In the genomic region with DNA sequence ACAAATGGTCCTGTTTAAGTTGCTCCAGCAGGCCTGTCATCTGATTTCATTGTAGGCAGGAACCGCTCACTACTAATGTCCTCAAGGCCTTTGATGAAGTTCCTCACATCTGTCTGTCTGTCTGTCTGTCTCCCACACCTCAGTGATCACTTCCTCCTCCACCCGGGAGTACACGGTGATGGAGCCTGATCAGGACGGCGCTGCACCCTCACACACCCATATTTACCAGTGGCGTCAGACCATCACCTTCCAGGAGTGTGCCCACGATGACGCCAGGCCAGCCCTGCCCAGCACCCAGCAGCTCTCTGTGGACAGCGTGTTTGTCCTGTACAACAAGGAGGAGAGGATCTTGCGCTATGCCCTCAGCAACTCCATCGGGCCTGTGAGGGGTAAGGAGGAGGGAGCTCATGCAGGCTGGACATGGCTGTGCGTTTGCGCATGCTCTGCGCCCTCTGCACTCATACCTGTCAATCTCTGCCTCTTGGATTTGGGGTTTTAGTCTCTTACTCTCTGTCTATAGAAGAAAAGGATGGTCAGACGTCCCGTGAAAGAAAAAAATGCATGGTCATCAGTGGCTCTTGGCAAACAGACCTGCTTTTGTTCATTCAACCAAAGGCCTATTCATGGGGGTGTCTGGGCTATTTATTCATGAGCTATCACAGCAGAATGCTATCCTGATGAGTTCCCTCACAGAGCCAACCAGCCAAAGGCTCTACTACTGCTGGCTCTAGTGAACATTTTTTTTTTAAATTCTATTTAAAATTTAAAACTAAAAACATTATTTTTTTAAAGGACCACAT, we compare ENCODE assay signal across 10 mouse cellular contexts. TPM values are rescaled to one million over a fixed set of nuclear protein-coding genes. Genes with fewer than 3 reads are reported as not detected.
DNase-seq lines count a peak whose midpoint lies in the region; ATAC-seq lines count a peak whose summit lies in the region.
"Had no signal": no experiment of that assay in that cellular context is flagged by ENCODE, and none has a peak within 500 bp of the region (broad histone marks: within the 10 kb centered on the region; RNA-seq: fewer than 3 reads in every experiment).

No protein-coding gene starts in this region.

- no peaks in the 10 kb centered on the region for H3K27me3 ChIP-seq in limb, embryonic 10.5 days (ENCODE audit: low read depth, poor library complexity, severe bottlenecking)
- H3K27me3 ChIP-seq in stomach, embryonic 15.5 days (replicated peaks), result no peaks in the 10 kb centered on the region
- H3K27me3 ChIP-seq: embryonic facial prominence, embryonic 12.5 days had no signal

- peak; percentile 5 for DNase-seq in cerebellum, adult 9-11 months
- DNase-seq in cerebellum, postnatal 36 days, result no peak
- peak; percentile 26 for DNase-seq in left cerebral cortex, postnatal 4 days
- no peak for DNase-seq in left cerebral cortex, postnatal 10 days (ENCODE audit: extremely low spot score in 1 of 2, low spot score in 2 of 2)
- no peak for DNase-seq in limb, embryonic 10.5 days (ENCODE audit: low spot score)
- DNase-seq in lung, adult 18-20 months, result no peak
- DNase-seq: kidney, postnatal 4 days had no signal

- ATAC-seq in stomach, embryonic 15.5 days (ENCODE audit: insufficient read depth, low FRiP score, low read depth), result no peak
- no peak for ATAC-seq in CD4-positive, CD25-positive, alpha-beta regulatory T cell, adult 4 months

- peaks cover 61% of the 10 kb centered on the region for H3K36me3 ChIP-seq in limb, embryonic 10.5 days
- peaks cover 12% of the 10 kb centered on the region; the same call in 1 of the 2 replicates for H3K36me3 ChIP-seq in stomach, embryonic 15.5 days

- no peak overlapping the region for H3K4me2 ChIP-seq in stomach, embryonic 15.5 days
- H3K4me2 ChIP-seq: embryonic facial prominence, embryonic 12.5 days had no signal

- intact Hi-C loops in left cerebral cortex, postnatal 4 days (cut with DNase I), result no loop called here
- intact Hi-C loops in left cerebral cortex, postnatal 10 days (cut with DNase I), result no loop called here

- H3K4me1 ChIP-seq in limb, embryonic 10.5 days, result peaks cover 10% of the 10 kb centered on the region; the same call in 1 of the 2 replicates
- H3K4me1 ChIP-seq in stomach, embryonic 15.5 days, result no peaks in the 10 kb centered on the region

- H3K4me3 ChIP-seq in limb, embryonic 10.5 days, result no peak overlapping the region
- no peak overlapping the region for H3K4me3 ChIP-seq in stomach, embryonic 15.5 days (replicated peaks)
- H3K4me3 ChIP-seq: embryonic facial prominence, embryonic 12.5 days had no signal

- 90% methylated on average over 16 of the region's 16 CpGs for WGBS in limb, embryonic 10.5 days
- 81% methylated on average over 16 of the region's 16 CpGs for WGBS in stomach, embryonic 15.5 days

- no peaks in the 10 kb centered on the region for H3K9me3 ChIP-seq in limb, embryonic 10.5 days (replicated peaks)
- no peaks in the 10 kb centered on the region for H3K9me3 ChIP-seq in stomach, embryonic 15.5 days
- H3K9me3 ChIP-seq: embryonic facial prominence, embryonic 12.5 days had no signal

- H3K27ac ChIP-seq in limb, embryonic 10.5 days, result peak overlapping the region; percentile 11; the same call in 1 of the 2 replicates
- H3K27ac ChIP-seq in stomach, embryonic 15.5 days, result 0 out of 2 replicates have a peak overlapping the region, but pooled peaks have one; percentile 32

- no peak overlapping the region for H3K9ac ChIP-seq in stomach, embryonic 15.5 days
- H3K9ac ChIP-seq: embryonic facial prominence, embryonic 12.5 days had no signal

RNA-seq across cellular contexts. Expression of a gene that starts 44.7 kb away (rescaled TPM):
- 10 to 100 TPM; 32.5 to 32.7 TPM for total RNA-seq in left cerebral cortex, postnatal 4 days (2021)
- 10 to 100 TPM; 26.0 to 27.1 TPM for total RNA-seq in left cerebral cortex, postnatal 10 days (2021)
- 46.8 and 58.6 TPM in 2 replicates for polyA plus RNA-seq in limb, embryonic 10.5 days (2016; fragmentation: Nextera tagmentation; extraction: Ambion mirVana)
- polyA plus RNA-seq in stomach, embryonic 15.5 days (2015; fragmentation: Nextera tagmentation; extraction: Ambion mirVana), result 74.2 and 83.5 TPM in 2 replicates
- polyA plus RNA-seq in CD4-positive, CD25-positive, alpha-beta regulatory T cell, adult 4 months (2017; shearing (Covaris generic)), result under 1 TPM in 1 of 2 experiments, not detected in 1; 0.13 TPM

Comparison
In these comparisons a context has a peak if more than half of its experiments do, and no peak if none do; other contexts are left out.
1. DNase-seq: peak in cerebellum, adult 9-11 months (single experiment) and left cerebral cortex, postnatal 4 days (single experiment); none in cerebellum, postnatal 36 days (0 of 2), left cerebral cortex, postnatal 10 days (0 of 2), limb, embryonic 10.5 days (single experiment) and lung, adult 18-20 months (0 of 2).
2. RNA of a gene that starts 44.7 kb away (polyA plus RNA-seq): 74.2 to 83.5 TPM in stomach, embryonic 15.5 days and 46.8 to 58.6 TPM in limb, embryonic 10.5 days; 0.13 TPM in CD4-positive, CD25-positive, alpha-beta regulatory T cell, adult 4 months; every median in the first group is over 10 times any median in the second.